In genomic region chr11:54292163-54292562, GRCm38 (mm10) we compare ENCODE assay signal across 50 mouse cellular contexts. TPM values are rescaled to one million over a fixed set of nuclear protein-coding genes. Genes with fewer than 3 reads are reported as not detected.
"Had no signal": no experiment of that assay in that cellular context is flagged by ENCODE, and none has a peak within 500 bp of the region (broad histone marks: within the 10 kb centered on the region; RNA-seq: fewer than 3 reads in every experiment).

No protein-coding gene starts in this region.

- H3K4me2 ChIP-seq: heart, embryonic 11.5 days; heart, embryonic 12.5 days; heart, embryonic 13.5 days; heart, embryonic 15.5 days; hindbrain, embryonic 12.5 days; hindbrain, embryonic 13.5 days; hindbrain, embryonic 14.5 days; hindbrain, embryonic 15.5 days; intestine, embryonic 15.5 days; kidney, embryonic 15.5 days had no signal

- DNase-seq: heart, postnatal 10 days; heart, postnatal 14 days; heart, postnatal 36 days; heart, postnatal 4 days; kidney, adult 11 months; kidney, adult 18-20 months; kidney, adult 2 months; kidney, adult 8-10 months; kidney, adult 9 months; kidney, postnatal 10 days; kidney, postnatal 25 days; kidney, postnatal 36 days; kidney, postnatal 4 days; layer of hippocampus, adult 9-11 months; layer of hippocampus, postnatal 36 days had no signal

- H3K36me3 ChIP-seq: heart, embryonic 10.5 days; heart, embryonic 12.5 days; heart, embryonic 13.5 days; heart, embryonic 15.5 days; hindbrain, embryonic 10.5 days; hindbrain, embryonic 12.5 days; hindbrain, embryonic 13.5 days; hindbrain, embryonic 15.5 days; intestine, embryonic 15.5 days; kidney, embryonic 15.5 days had no signal

- H3K4me1 ChIP-seq: heart, embryonic 10.5 days; heart, embryonic 12.5 days; heart, embryonic 13.5 days; heart, embryonic 15.5 days; hindbrain, embryonic 10.5 days; hindbrain, embryonic 12.5 days; hindbrain, embryonic 13.5 days; hindbrain, embryonic 15.5 days; intestine, embryonic 15.5 days; kidney, embryonic 15.5 days had no signal

- ATAC-seq: hindbrain, embryonic 16.5 days; inflammation-experienced regulatory T-cells, adult 6 months; intestine, embryonic 15.5 days; intestine, embryonic 16.5 days; intestine, postnatal 0 days had no signal

- H3K4me3 ChIP-seq: heart, embryonic 10.5 days; heart, embryonic 12.5 days; heart, embryonic 13.5 days; heart, embryonic 15.5 days; hindbrain, embryonic 10.5 days; hindbrain, embryonic 12.5 days; hindbrain, embryonic 13.5 days; hindbrain, embryonic 15.5 days; intestine, embryonic 15.5 days; kidney, embryonic 15.5 days; layer of hippocampus, adult 2 months; left cerebral cortex, adult 2 months had no signal

- H3K27ac ChIP-seq: heart, embryonic 10.5 days; heart, embryonic 13.5 days; heart, embryonic 15.5 days; hindbrain, embryonic 10.5 days; hindbrain, embryonic 12.5 days; hindbrain, embryonic 13.5 days; hindbrain, embryonic 14.5 days; hindbrain, embryonic 15.5 days; intestine, embryonic 15.5 days; kidney, embryonic 15.5 days; kidney, postnatal 0 days; layer of hippocampus, adult 2 months; left cerebral cortex, adult 2 months had no signal

- H3K9me3 ChIP-seq: heart, embryonic 10.5 days; heart, embryonic 12.5 days; heart, embryonic 15.5 days; hindbrain, embryonic 13.5 days; hindbrain, embryonic 15.5 days; intestine, embryonic 15.5 days; kidney, embryonic 15.5 days had no signal

- H3K27me3 ChIP-seq: heart, embryonic 12.5 days; heart, embryonic 13.5 days; heart, embryonic 15.5 days; hindbrain, embryonic 12.5 days; hindbrain, embryonic 13.5 days; hindbrain, embryonic 15.5 days; intestine, embryonic 15.5 days; kidney, embryonic 15.5 days had no signal

- H3K9ac ChIP-seq: heart, embryonic 12.5 days; heart, embryonic 13.5 days; heart, embryonic 15.5 days; hindbrain, embryonic 12.5 days; hindbrain, embryonic 13.5 days; hindbrain, embryonic 14.5 days; hindbrain, embryonic 15.5 days; intestine, embryonic 15.5 days; kidney, embryonic 15.5 days had no signal

RNA-seq across cellular contexts. Expression of gene Acsl6, which starts 11.4 kb away (rescaled TPM):
- polyA plus RNA-seq: inflammation-experienced regulatory T-cells, adult 6 months had no signal

RNA-seq across cellular contexts. Expression of gene Il3, which starts 25.1 kb away (rescaled TPM):
- total RNA-seq: heart, postnatal 10 days; heart, postnatal 14 days; heart, postnatal 25 days; heart, postnatal 36 days; heart, postnatal 4 days; hematopoietic stem cell, adult 5-6 weeks; layer of hippocampus, adult 18-20 months; layer of hippocampus, adult 2 months; layer of hippocampus, adult 8-10 months; layer of hippocampus, postnatal 10 days; layer of hippocampus, postnatal 14 days; layer of hippocampus, postnatal 25 days; layer of hippocampus, postnatal 36 days; left cerebral cortex, adult 18-20 months; left cerebral cortex, adult 2 months had no signal
- polyA plus RNA-seq: heart, embryonic 10.5 days; heart, embryonic 11.5 days; heart, embryonic 12.5 days; heart, embryonic 13.5 days; heart, embryonic 14.5 days; heart, embryonic 15.5 days; heart, embryonic 16.5 days; heart, postnatal 0 days; hindbrain, embryonic 10.5 days; hindbrain, embryonic 11.5 days; hindbrain, embryonic 12.5 days; hindbrain, embryonic 13.5 days; hindbrain, embryonic 14.5 days; hindbrain, embryonic 15.5 days; hindbrain, embryonic 16.5 days; inflammation-experienced regulatory T-cells, adult 6 months; intestine, embryonic 14.5 days; intestine, embryonic 15.5 days; intestine, embryonic 16.5 days; intestine, postnatal 0 days; kidney, adult 2 months; kidney, embryonic 14.5 days; kidney, embryonic 15.5 days; kidney, embryonic 16.5 days; kidney, postnatal 0 days; large intestine, adult 2 months had no signal

RNA-seq across cellular contexts. Expression of gene Csf2, which starts 42.7 kb away (rescaled TPM):
- total RNA-seq: heart, postnatal 10 days; heart, postnatal 14 days; heart, postnatal 25 days; heart, postnatal 36 days; heart, postnatal 4 days; hematopoietic stem cell, adult 5-6 weeks; layer of hippocampus, adult 18-20 months; layer of hippocampus, adult 2 months; layer of hippocampus, adult 8-10 months; layer of hippocampus, postnatal 10 days; layer of hippocampus, postnatal 14 days; layer of hippocampus, postnatal 25 days; layer of hippocampus, postnatal 36 days; left cerebral cortex, adult 18-20 months; left cerebral cortex, adult 2 months had no signal
- polyA plus RNA-seq: heart, embryonic 10.5 days; heart, embryonic 11.5 days; heart, embryonic 12.5 days; heart, embryonic 13.5 days; heart, embryonic 14.5 days; heart, embryonic 15.5 days; heart, embryonic 16.5 days; heart, postnatal 0 days; hindbrain, embryonic 10.5 days; hindbrain, embryonic 11.5 days; hindbrain, embryonic 12.5 days; hindbrain, embryonic 13.5 days; hindbrain, embryonic 14.5 days; hindbrain, embryonic 15.5 days; hindbrain, embryonic 16.5 days; kidney, adult 2 months; kidney, embryonic 14.5 days; kidney, embryonic 15.5 days; kidney, embryonic 16.5 days; kidney, postnatal 0 days had no signal
